Mouse (Mus musculus) ES-Bruce4 (cell line): ENCODE measurements around the gene Rad50. TPM values are rescaled to one million over a fixed set of nuclear protein-coding genes. Genes with fewer than 3 reads are reported as not detected.
A peak's percentile ranks its signal among the peaks of the same experiment; 100 is the strongest.

Experiments used
- H3K27ac ChIP-seq: 2 replicates; pipeline ENCODE4 v1.5.1; 2012; ENCODE audit warnings: low read length, inconsistent platforms; ENCODE audit not compliant: insufficient read depth
- H3K27me3 ChIP-seq: 2 replicates; pipeline ENCODE4 v1.6.1; 2012; ENCODE audit warnings: mild to moderate bottlenecking, low read length, inconsistent platforms; ENCODE audit not compliant: control insufficient read depth, poor library complexity, insufficient read depth, severe bottlenecking
- H3K36me3 ChIP-seq: 2 replicates; pipeline ENCODE4 v1.6.1; 2012; ENCODE audit warnings: inconsistent platforms, mild to moderate bottlenecking, low read length, moderate library complexity; ENCODE audit not compliant: control insufficient read depth, poor library complexity, insufficient read depth, severe bottlenecking
- H3K4me1 ChIP-seq: one replicate; pipeline ENCODE4 v1.8.1; 2011; ENCODE audit warnings: low read length; ENCODE audit not compliant: control insufficient read depth, insufficient read depth
- H3K4me3 ChIP-seq: 2 replicates; pipeline ENCODE4 v1.5.1; 2011; ENCODE audit warnings: low read depth, mild to moderate bottlenecking, low read length
- H3K9ac ChIP-seq: 2 replicates; pipeline ENCODE4 v1.6.1; 2012; ENCODE audit warnings: low read depth, mild to moderate bottlenecking, inconsistent platforms; ENCODE audit not compliant: poor library complexity, severe bottlenecking
- H3K9me3 ChIP-seq: replicated peaks from 2 replicates; pipeline ENCODE4 v1.6.1; 2012; ENCODE audit warnings: mild to moderate bottlenecking, low read length, inconsistent platforms; ENCODE audit not compliant: control insufficient read depth, poor library complexity, insufficient read depth, severe bottlenecking
- CTCF ChIP-seq: IDR thresholded peaks from one replicate; pipeline ENCODE4 v1.8.1; 2011; ENCODE audit warnings: low read depth, low read length
- EP300 ChIP-seq: IDR thresholded peaks from 2 replicates; pipeline ENCODE4 v1.6.1; 2011; ENCODE audit warnings: low read depth, low read length; ENCODE audit not compliant: insufficient read depth
- POLR2A ChIP-seq: IDR thresholded peaks from one replicate; pipeline ENCODE4 v1.8.1; 2011; ENCODE audit warnings: low read length; ENCODE audit not compliant: insufficient read depth
- polyA plus RNA-seq: library from polyadenylated mRNA; stranded (reverse); fragments of >200 nt; gene quantifications from 2 replicates; pipeline ENCODE4 v1.2.4, GENCODE M21; 2011; ENCODE audit warnings: low read depth; ENCODE audit not compliant: missing spikeins, insufficient read depth, insufficient read length

Gene Rad50
- polyA plus RNA-seq, 1 experiment, result 73.2 TPM

DNA sequence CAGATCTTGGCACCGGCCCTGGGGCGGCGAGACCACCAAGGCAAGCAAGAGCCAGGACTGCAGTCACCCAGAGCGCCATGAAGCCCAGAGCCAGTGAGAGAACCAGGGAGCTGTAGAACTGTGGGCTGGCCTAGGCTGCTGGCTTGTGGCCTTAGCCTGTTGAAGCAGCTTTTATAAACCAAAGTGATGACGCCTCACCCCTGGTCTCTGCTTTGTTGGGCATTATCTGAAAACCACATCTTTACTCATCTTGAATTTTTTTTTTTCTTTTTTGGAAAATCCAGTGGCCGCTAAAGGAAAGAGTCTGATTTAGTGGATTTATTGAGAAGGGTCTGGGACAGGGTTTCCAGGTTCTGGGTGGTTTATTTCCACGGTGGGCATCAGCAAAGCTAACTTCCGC lies 72.6 kb downstream of the Rad50 start, which contains the start of gene Il13:
TSS of gene Il13 (minus strand) at position 147 of the 400 bp plus-strand sequence.
- Histone ChIP-seq H3K9ac (no peak within 1 kb of the TSS), H3K4me1 (no peaks in the 10 kb centered on the region), H3K27me3 (no peaks in the 10 kb centered on the region; the same call in 1 of the 2 replicates), H3K36me3 (no peaks in the 10 kb centered on the region), H3K27ac (no peak within 1 kb of the TSS), H3K4me3 (no peak within 1 kb of the TSS), H3K9me3 (no peaks in the 10 kb centered on the region)
- TF ChIP-seq CTCF, result no peak
- no peak for TF ChIP-seq EP300
- TF ChIP-seq POLR2A, result no peak

DNA sequence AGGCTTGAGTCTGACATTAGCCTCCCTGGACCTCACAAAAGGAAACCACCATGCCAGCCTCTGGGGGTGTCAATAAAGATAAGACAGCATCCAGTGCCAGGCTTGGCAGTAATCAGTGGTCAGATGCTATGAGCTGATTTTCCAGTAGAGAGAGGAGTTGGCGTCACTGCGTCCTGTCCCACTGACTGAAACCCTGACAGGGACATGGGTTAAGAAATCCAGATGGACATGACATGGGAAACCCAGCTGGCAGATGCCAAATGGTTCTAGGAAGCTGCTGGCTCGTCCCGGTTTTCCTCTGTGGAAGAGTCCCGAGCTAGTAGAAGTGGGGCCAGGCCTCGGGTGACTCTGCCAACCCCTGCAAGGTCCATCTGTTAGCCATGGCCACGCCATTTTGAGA lies 73.5 kb downstream of the Rad50 start:
- H3K27ac ChIP-seq, result no peak overlapping the region
- H3K4me3 ChIP-seq, result no peak overlapping the region
- no peaks in the 10 kb centered on the region; the same call in 1 of the 2 replicates for H3K27me3 ChIP-seq
- no peak overlapping the region for H3K9ac ChIP-seq
- TF ChIP-seq CTCF (no peak), POLR2A (no peak), EP300 (no peak)
- H3K9me3 ChIP-seq, result no peaks in the 10 kb centered on the region
- no peaks in the 10 kb centered on the region for H3K36me3 ChIP-seq
- H3K4me1 ChIP-seq, result no peaks in the 10 kb centered on the region

DNA sequence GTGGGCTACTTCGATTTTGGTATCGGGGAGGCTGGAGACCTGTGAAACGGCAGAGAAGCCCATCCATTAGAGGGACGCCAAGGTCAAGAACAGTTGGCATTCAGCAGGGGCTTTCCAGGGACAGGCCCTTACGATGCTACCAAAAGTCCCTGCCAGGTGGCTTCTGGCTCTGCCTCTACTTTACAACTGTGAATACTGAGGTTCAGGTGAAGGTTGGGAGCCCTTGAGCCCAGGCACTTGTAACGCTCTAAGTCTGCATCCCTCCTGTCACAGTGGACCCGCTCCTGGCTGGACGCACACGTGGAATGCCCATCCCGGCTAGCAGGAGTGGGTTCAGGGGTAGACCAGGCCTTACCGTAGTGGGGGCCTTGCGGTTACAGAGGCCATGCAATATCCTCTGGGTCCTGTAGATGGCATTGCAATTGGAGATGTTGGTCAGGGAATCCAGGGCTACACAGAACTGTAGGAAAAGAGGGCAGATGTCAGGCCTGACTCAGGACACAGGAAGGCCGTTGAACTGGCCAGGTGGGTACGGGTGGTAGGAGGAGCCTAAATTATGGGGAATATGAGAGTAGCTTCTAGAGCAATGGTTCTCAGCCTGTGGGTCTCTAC lies 74.9 kb downstream of the Rad50 start:
- H3K4me1 ChIP-seq, result no peaks in the 10 kb centered on the region
- TF ChIP-seq EP300 (no peak), CTCF (peak; percentile 35)

DNA sequence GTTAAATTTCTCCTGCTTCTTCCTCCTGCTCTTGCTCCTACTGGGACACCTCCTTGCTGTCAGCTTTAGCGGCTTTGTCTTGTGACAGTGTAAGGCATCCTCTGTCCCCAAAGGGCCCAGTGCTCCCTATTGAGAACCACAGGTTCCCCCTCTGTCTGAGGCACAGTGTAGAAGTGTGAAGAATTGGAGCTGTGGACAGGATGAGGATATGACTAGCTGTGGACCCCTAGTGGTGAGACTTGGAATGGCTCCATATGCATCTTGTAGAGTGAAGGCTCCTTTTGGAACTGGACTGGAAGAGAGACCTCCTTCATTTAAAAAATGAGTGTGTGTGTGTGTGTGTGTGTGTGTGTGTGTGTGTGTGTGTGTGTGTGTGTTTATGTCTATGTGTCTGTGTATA lies 79.3 kb downstream of the Rad50 start:
- H3K4me3 ChIP-seq, result no peak overlapping the region
- H3K27ac ChIP-seq, result no peak overlapping the region
- H3K4me1 ChIP-seq, result no peaks in the 10 kb centered on the region
- no peaks in the 10 kb centered on the region for H3K36me3 ChIP-seq
- no peak overlapping the region for H3K9ac ChIP-seq
- no peaks in the 10 kb centered on the region for H3K9me3 ChIP-seq
- H3K27me3 ChIP-seq, result no peaks in the 10 kb centered on the region
- TF ChIP-seq EP300, result no peak
- peak; percentile 49 for TF ChIP-seq CTCF

More for the DNA sequence above, 74.9 kb downstream of the Rad50 start:
- Histone ChIP-seq H3K27me3 (no peaks in the 10 kb centered on the region; the same call in 1 of the 2 replicates), H3K9ac (no peak overlapping the region), H3K9me3 (no peaks in the 10 kb centered on the region), H3K36me3 (no peaks in the 10 kb centered on the region), H3K27ac (no peak overlapping the region), H3K4me3 (no peak overlapping the region)

DNA sequence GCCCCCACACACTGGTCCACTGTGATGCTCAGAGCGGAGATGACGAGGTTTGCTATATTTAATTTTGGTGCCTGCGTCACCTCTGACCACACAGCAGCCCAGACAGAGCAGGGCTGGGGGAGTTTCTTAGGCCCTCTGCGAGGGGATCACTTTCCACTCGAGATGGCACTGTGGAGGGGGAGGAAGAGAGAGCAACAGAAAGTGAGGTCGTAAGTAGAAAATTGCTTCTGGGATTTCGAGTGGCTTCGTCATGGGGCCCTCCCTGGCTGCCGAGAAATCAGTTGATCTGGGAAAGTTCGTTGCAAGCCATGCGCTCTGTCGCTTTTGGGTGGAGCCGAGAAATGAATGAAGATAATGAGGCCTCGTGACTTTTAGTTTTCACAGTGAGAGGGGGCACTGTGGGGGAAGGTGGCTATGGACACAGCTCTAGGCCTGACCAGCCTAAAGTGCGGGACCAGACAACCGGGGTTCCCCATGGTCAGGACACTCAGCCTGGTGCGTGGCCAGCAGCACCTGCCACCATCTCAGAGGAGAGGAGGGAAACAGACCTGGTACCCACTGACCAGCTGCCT lies 80.2 kb downstream of the Rad50 start:
- no peaks in the 10 kb centered on the region for H3K27me3 ChIP-seq
- H3K4me3 ChIP-seq, result no peak overlapping the region
- no peaks in the 10 kb centered on the region for H3K9me3 ChIP-seq
- TF ChIP-seq POLR2A (no peak), CTCF (no peak), EP300 (no peak)
- no peak overlapping the region for H3K9ac ChIP-seq
- H3K36me3 ChIP-seq, result no peaks in the 10 kb centered on the region
- H3K4me1 ChIP-seq, result no peaks in the 10 kb centered on the region
- H3K27ac ChIP-seq, result no peak overlapping the region

DNA sequence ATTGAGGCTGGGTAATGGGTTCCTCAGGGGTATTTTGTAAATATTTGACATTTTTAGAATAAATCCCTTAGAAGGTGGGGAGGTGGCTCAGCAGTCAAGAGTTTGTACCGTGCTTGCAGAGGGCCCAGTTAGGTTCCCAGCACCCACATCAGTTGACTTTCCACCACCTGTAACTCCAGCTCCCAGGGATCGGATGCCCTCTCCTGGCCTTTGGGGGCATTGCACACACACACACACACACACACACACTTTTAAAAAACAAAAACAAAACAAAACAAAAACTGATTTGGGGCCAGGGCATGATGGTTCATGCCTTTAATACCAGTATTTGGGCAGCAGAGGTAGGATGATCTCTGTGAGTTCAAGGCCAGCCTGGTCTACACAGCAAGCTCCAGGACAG lies 83.0 kb downstream of the Rad50 start:
- Histone ChIP-seq H3K36me3 (no peaks in the 10 kb centered on the region), H3K9ac (no peak overlapping the region), H3K27me3 (no peaks in the 10 kb centered on the region), H3K4me1 (no peaks in the 10 kb centered on the region), H3K9me3 (no peaks in the 10 kb centered on the region), H3K27ac (no peak overlapping the region), H3K4me3 (no peak overlapping the region)
- TF ChIP-seq CTCF (peak; percentile 53), EP300 (no peak), POLR2A (no peak)
